Mouse (Mus musculus) liver, embryonic 14.5 days (tissue): ENCODE data around the gene Pde6g.

ENCODE experiments used
- CTCF ChIP-seq: IDR thresholded peaks from 2 replicates; pipeline ENCODE4 v1.5.1; 2016; ENCODE audit warnings: antibody characterized with exemption, low read depth, control low read depth
- EP300 ChIP-seq: IDR thresholded peaks from 2 replicates; pipeline ENCODE4 v1.6.1; 2016; ENCODE audit warnings: antibody characterized with exemption, low read depth

- TF ChIP-seq CTCF (no peak), EP300 (no peak)
Measured at GRCm38 (mm10) chr11:120492878-120493203, 39.5 kb upstream of the Pde6g start.
